Mouse (Mus musculus) induced T-regulatory cell, adult 2 months (primary cell): ENCODE data around the gene A630089N07Rik.
A peak's percentile ranks its signal among the peaks of the same experiment; 100 is the strongest.

Experiments
- DNase-seq: peaks from one replicate; pipeline ENCODE4 v3.0.0-alpha.2; 2012; ENCODE audit warnings: low read depth

A630089N07Rik gene

DNA sequence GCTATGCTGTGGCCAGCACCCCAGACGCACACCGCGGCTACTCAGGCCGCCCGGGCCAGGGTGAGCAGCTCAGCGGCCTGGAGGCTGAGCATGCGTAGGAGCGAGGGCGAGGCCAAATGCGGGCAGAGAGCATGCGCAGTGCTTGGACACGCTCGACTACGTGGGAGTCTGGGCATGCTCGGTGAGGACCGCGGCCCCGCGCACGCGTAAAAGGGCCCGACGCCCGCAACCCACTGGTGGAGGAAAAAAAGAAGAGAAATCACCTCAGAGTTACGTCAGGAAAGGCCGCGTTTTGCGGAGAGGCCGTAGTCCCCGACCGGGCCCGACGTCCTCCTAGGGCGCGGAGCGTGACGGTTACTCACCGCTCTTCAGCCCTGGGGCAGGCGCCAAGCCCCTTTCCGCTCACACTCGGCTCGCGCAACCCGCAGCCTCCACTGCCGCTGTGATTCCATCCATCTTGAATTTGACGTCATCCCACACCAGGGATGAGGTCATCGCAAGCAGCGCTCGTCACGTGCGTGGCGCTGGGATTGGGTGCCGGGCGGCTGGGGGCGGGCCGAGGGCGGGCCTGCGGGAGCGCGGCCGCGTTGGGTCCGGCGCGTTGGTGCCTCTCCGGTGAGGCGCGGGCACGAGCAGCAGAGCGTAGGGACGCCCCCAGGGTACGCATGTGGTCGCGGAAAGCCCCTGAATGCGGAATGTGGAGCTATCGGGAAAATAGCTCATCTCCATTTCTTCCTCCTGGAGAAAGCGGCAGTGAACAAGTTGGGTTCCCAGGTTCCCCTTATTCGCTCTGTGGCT lies 119.9 kb downstream of the A630089N07Rik start, which contains the start of the genes C2cd2 and Zbtb21:
Gene C2cd2, minus strand, starts transcription at position 448 of the 798 bp plus-strand sequence.
Gene Zbtb21, minus strand, starts transcription at position 472 of the 798 bp plus-strand sequence.
- peak; percentile 97 for DNase-seq

DNA sequence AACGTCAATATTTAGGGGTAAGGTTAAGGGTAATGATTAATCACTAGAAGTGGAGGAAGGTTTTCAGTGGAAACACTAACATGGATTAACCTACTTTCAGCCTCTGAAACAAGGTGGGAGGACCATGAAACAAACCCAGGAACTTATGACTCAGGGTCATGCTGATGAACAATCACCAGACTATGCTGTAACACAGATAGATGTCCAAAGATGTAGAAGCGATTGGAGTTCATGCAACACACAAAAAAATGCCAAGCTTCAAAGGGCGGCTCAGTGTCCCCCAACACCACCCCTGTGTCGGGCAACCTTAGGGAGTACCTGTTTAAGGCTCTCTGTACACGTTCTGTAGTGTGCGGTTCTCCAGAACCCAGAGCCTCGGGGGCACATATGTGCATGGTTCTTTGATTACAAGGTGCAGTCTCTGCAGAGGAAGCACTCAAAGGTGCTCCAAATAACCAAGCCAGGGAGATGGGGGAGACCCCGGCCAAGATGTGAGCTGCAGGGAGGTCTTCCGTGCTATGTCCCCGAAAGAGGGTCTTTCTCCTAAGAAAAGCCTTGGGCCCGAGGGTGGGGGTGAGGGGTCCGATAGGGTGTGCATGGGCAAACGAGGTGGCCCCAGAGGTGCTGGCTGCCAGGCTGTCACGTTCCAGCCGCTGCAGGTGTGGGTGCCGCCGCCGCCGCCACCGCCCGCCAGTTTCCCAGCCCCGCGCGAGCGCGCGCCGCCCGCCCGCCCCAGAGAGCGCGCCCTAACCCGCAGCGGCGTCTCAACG lies 120.7 kb downstream of the A630089N07Rik start:
- no peak for DNase-seq

DNA sequence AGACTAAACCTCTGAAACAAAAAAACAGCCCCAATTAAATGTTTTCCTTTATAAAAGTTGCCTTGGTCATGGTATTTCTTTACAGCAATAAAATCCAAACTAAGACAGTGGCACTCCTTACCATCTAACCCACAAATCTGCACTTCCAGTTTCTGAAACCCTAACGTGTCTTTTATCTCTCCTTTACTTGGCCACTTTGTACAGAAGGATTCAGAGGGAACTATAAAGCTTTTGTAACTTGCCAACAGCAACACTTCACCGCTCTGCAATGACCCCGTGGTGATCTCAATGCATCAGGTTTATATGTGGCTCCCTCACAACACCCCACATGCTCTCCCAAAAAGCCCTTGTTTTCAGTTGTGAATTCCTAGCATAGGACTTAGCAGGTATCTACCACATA lies 121.9 kb downstream of the A630089N07Rik start:
- no peak for DNase-seq

DNA sequence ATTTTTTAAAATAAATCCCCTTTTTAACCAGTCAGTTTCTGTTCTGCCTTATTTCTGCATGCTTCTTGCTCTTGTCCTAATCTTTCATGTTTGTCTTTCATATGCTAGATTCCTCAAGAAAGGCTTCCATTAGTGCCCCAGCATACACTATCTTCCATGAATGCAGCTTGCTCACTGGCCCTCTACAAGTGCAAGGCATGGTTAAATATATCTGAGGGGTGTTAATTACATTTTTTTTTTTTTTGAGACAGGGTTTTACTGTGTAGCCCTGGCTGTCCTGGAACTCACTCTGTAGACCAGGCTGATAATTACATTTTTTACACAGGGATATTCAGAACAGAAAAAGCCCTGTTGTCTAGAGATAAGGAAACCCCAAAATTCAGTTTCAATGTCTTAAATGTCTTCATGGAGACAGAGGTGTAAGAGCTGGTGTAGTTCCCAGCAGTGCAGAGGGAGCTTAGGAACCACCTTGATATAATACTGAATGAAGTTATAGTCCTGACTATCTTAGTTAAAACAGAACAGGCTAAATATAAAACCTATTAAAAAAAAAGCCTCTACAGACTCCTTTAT lies 123.8 kb downstream of the A630089N07Rik start:
- no peak for DNase-seq

DNA sequence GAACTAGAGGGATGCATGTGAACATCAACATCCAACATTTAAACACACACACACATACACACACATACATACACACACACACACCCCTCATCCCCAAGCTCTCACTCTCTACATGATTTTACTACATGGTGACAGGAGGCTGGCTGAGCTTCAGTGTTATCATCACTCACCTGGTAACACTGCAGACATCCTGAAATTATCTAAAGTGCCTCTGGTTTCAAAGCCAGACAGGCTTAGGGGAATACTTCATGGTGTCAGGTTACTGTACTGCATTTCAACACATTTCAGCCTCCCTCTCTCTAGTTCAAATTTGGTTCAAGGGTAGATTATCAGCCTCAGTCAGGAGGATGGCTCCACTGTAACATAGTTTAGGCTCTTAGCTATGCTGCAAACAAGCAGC lies 124.6 kb downstream of the A630089N07Rik start:
- DNase-seq, result no peak

DNA sequence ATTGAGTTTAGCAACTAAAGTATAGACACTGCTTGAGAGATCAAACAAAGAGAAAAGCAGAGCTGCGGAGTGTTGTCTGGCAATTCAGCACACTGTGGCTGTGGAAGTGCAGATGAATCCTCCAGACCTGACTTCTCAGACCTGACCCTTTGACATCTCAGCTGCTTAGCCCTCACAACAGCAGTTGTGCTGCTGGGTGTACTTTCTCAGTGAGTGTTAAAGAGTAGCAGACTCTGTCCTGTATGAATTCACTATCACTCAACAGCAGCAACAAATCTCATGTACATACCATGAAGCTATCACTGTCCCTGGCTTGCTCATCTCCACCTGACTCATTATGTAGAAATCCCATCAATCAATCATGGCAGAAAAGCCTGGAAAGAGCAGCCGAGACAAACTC lies 126.2 kb downstream of the A630089N07Rik start:
- no peak for DNase-seq

DNA sequence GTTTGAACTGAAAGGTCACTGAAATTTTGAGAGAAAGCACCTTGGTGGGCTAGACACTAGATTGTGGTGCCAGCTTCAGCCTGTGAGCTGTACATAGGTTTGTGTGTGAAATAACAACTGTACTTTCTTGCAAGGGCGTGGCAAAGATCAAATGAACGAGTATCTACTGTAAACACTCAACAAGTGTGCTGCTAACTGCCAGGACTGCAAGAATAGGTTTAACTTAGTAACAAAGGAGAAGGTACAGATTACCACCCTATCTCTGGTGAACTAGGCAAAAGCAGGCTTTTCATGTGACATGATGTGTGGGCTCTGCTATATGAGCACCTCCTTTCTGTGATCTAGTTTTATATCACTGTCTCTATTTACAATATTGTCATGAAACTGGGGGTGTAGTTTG lies 128.9 kb downstream of the A630089N07Rik start:
- DNase-seq, result no peak

DNA sequence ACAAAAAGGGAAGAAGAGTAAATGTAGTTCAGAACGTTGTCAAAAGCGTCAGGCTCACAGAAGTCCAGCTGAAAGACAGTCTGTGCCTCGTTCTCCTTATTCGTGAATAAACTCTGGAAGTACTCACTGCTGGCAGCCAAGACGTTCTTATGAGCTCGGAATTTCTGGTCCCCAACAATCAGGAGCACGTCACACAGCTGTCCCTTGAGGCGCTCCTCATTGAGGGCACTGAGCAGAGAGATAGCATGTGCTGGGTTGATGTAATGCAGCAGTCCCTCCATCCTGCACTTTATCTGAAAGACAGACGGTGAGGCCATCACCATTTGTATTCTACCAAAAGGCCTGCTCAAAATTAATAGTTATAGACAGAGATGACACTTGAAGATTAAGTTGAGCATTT lies 129.4 kb downstream of the A630089N07Rik start:
- no peak for DNase-seq

DNA sequence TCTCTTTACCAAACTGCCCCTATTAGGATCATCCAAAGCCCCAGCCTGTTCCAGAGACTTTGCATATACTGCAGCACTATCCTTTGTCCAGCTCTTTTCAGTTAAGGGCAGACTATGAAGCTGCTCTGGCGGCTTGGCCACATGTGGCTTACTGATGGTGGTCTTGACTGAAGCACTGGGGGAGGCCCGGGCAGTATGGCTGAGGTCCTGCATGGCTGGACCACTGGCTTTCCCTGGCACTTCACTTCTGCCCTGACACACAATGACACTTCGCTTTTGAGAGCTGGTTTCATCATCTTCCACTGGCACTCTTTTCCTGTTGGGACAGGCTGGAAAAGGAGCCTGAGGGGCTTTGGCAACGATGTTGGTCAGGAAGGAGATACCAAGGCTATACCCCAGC lies 129.9 kb downstream of the A630089N07Rik start:
- no peak for DNase-seq
